ENCODE assay signal across 14 mouse cellular contexts in genomic region chr10:94551924-94552523, GRCm38 (mm10).
A peak's percentile ranks its signal among the peaks of the same experiment; 100 is the strongest.
DNase-seq lines count a peak whose midpoint lies in the region; ATAC-seq lines count a peak whose summit lies in the region.
"Had no signal": no experiment of that assay in that cellular context is flagged by ENCODE, and none has a peak within 500 bp of the region (broad histone marks: within the 10 kb centered on the region; RNA-seq: fewer than 3 reads in every experiment).

No protein-coding gene starts in this region.

- H3K36me3 ChIP-seq in heart, embryonic 10.5 days, result no peaks in the 10 kb centered on the region
- H3K36me3 ChIP-seq in heart, embryonic 11.5 days (ENCODE audit: control insufficient read depth, insufficient read depth, low read length), result no peaks in the 10 kb centered on the region
- H3K36me3 ChIP-seq: heart, embryonic 15.5 days; liver, embryonic 12.5 days; midbrain, embryonic 12.5 days; neural tube, embryonic 15.5 days had no signal

- WGBS in heart, embryonic 10.5 days, result 78% methylated on average over 7 of the region's 7 CpGs
- 79% methylated on average over 7 of the region's 7 CpGs for WGBS in heart, embryonic 11.5 days (ENCODE audit: insufficient replicate concordance)

- peak overlapping the region; percentile 62; the same call in 1 of the 2 replicates for H3K27ac ChIP-seq in heart, embryonic 10.5 days
- H3K27ac ChIP-seq in heart, embryonic 11.5 days (ENCODE audit: low read depth, low read length), result no peak overlapping the region
- H3K27ac ChIP-seq: heart, embryonic 15.5 days; liver, embryonic 12.5 days; midbrain, embryonic 12.5 days; neural tube, embryonic 15.5 days had no signal

- H3K9ac ChIP-seq in heart, embryonic 11.5 days (ENCODE audit: low read depth, low read length), result no peak overlapping the region
- H3K9ac ChIP-seq: heart, embryonic 15.5 days; liver, embryonic 12.5 days; midbrain, embryonic 12.5 days; neural tube, embryonic 15.5 days had no signal

- no peak overlapping the region for H3K4me3 ChIP-seq in heart, embryonic 10.5 days
- no peak overlapping the region for H3K4me3 ChIP-seq in heart, embryonic 11.5 days (ENCODE audit: low read depth, low read length)
- H3K4me3 ChIP-seq: heart, embryonic 15.5 days; liver, embryonic 12.5 days; midbrain, embryonic 12.5 days; neural tube, embryonic 15.5 days had no signal

- no peak for ATAC-seq in heart, embryonic 11.5 days (replicated peaks; ENCODE audit: insufficient number of reproducible peaks, low FRiP score, low TSS enrichment)
- ATAC-seq in monocyte, adult 5-6 weeks (replicated peaks; ENCODE audit: insufficient number of reproducible peaks, low FRiP score, low TSS enrichment, poor library complexity, severe bottlenecking), result peak; percentile 45; the same call in 1 of the 2 replicates
- ATAC-seq: liver, embryonic 12.5 days had no signal

- no peaks in the 10 kb centered on the region for H3K27me3 ChIP-seq in heart, embryonic 10.5 days (ENCODE audit: insufficient read depth, poor library complexity, severe bottlenecking)
- no peaks in the 10 kb centered on the region for H3K27me3 ChIP-seq in heart, embryonic 11.5 days (ENCODE audit: control insufficient read depth, insufficient read depth, low read length)
- H3K27me3 ChIP-seq: heart, embryonic 15.5 days; liver, embryonic 12.5 days; midbrain, embryonic 12.5 days; neural tube, embryonic 15.5 days had no signal

- H3K4me1 ChIP-seq in heart, embryonic 10.5 days, result peaks cover 27% of the 10 kb centered on the region
- peaks cover 23% of the 10 kb centered on the region for H3K4me1 ChIP-seq in heart, embryonic 11.5 days (ENCODE audit: control insufficient read depth, insufficient read depth, low read length)

- DNase-seq in heart, embryonic 10.5 days (ENCODE audit: low spot score), result no peak
- DNase-seq in CD4-positive, CD25-positive, alpha-beta regulatory T cell, adult 2 months (ENCODE audit: low read depth, low spot score), result peak; percentile 65
- DNase-seq in induced T-regulatory cell, adult 2 months (ENCODE audit: low read depth), result peak; percentile 73
- DNase-seq in embryo, embryonic 10 days (ENCODE audit: low spot score), result no peak
- no peak for DNase-seq in urinary bladder, postnatal 4 days (ENCODE audit: low spot score in 2 of 2)
- DNase-seq in left cerebral cortex, postnatal 36 days (ENCODE audit: low spot score in 2 of 2), result no peak
- DNase-seq: cerebellum, postnatal 25 days; thymus, adult 18-20 months had no signal

- H3K4me2 ChIP-seq in heart, embryonic 11.5 days, result no peak overlapping the region
- H3K4me2 ChIP-seq: heart, embryonic 15.5 days; liver, embryonic 12.5 days; midbrain, embryonic 12.5 days; neural tube, embryonic 15.5 days had no signal

- no peaks in the 10 kb centered on the region for H3K9me3 ChIP-seq in heart, embryonic 10.5 days
- no peaks in the 10 kb centered on the region for H3K9me3 ChIP-seq in heart, embryonic 11.5 days (replicated peaks; ENCODE audit: control insufficient read depth, low read length)
- H3K9me3 ChIP-seq: heart, embryonic 15.5 days; liver, embryonic 12.5 days; midbrain, embryonic 12.5 days; neural tube, embryonic 15.5 days had no signal

- intact Hi-C loops in left cerebral cortex, postnatal 36 days (cut with DNase I), result no loop called here

Comparison
In these comparisons a context has a peak if more than half of its experiments do, and no peak if none do; other contexts are left out.
1. DNase-seq: peak in CD4-positive, CD25-positive, alpha-beta regulatory T cell, adult 2 months (single experiment) and induced T-regulatory cell, adult 2 months (single experiment); none in heart, embryonic 10.5 days (single experiment), embryo, embryonic 10 days (single experiment), urinary bladder, postnatal 4 days (0 of 2) and left cerebral cortex, postnatal 36 days (0 of 2).